Mouse (Mus musculus): ENCODE data around the gene Idh3g. TPM values are rescaled to one million over a fixed set of nuclear protein-coding genes. Genes with fewer than 3 reads are reported as not detected.

Idh3g gene
- 258 and 267 TPM in 2 replicates for polyA plus RNA-seq (2015; fragmentation: Nextera tagmentation; extraction: Ambion mirVana)

GRCm38 (mm10) chrX:73786364-73787224, at the start of gene Idh3g, which contains the start of gene Ssr4:
Gene Idh3g, minus strand, starts transcription at chrX:73786897.
Gene Ssr4, plus strand, starts transcription at chrX:73787028.
- peak; percentile 98 for ATAC-seq (replicated peaks)
- peak within 1 kb of the TSS; percentile 58 for H3K4me2 ChIP-seq
- no peaks in the 10 kb centered on the region for H3K9me3 ChIP-seq
- H3K9ac ChIP-seq: peak within 1 kb of the TSS; percentile 63
- H3K4me1 ChIP-seq: peaks cover 28% of the 10 kb centered on the region
- peak within 1 kb of the TSS; percentile 49 for H3K4me3 ChIP-seq
- peak within 1 kb of the TSS; percentile 90 for H3K27ac ChIP-seq
- H3K27me3 ChIP-seq (replicated peaks): no peaks in the 10 kb centered on the region
- H3K36me3 ChIP-seq (replicated peaks): peaks cover 6% of the 10 kb centered on the region; the same call in 1 of the 2 replicates
- 26% methylated on average over 52 of the region's 52 CpGs for WGBS

- Histone ChIP-seq H3K4me2 (no peak overlapping the region), H3K9me3 (no peaks in the 10 kb centered on the region), H3K4me1 (no peaks in the 10 kb centered on the region), H3K36me3 (replicated peaks) (no peaks in the 10 kb centered on the region), H3K4me3 (no peak overlapping the region), H3K9ac (no peak overlapping the region), H3K27me3 (replicated peaks) (no peaks in the 10 kb centered on the region), H3K27ac (no peak overlapping the region)
- WGBS: 96% methylated on average over 1 of the region's 1 CpGs
- no peak for ATAC-seq (replicated peaks)
These were observed 49.0 kb upstream of the Idh3g start for GRCm38 (mm10) chrX:73835731-73836130.

GRCm38 (mm10) chrX:73824185-73825151, 37.8 kb upstream of the Idh3g start, which contains the start of gene Pdzd4:
Gene Pdzd4, minus strand, starts transcription at chrX:73824969.
- Histone ChIP-seq H3K27ac (peak within 1 kb of the TSS; percentile 96), H3K4me2 (peak within 1 kb of the TSS; percentile 58), H3K36me3 (replicated peaks) (no peaks in the 10 kb centered on the region), H3K9me3 (no peaks in the 10 kb centered on the region), H3K4me3 (peak within 1 kb of the TSS; percentile 67), H3K27me3 (replicated peaks) (no peaks in the 10 kb centered on the region), H3K4me1 (peaks cover 16% of the 10 kb centered on the region), H3K9ac (peak within 1 kb of the TSS; percentile 84)
- peak; percentile 89 for ATAC-seq (replicated peaks)
- 21% methylated on average over 78 of the region's 84 CpGs for WGBS

GRCm38 (mm10) chrX:73823747-73824146, 37.0 kb upstream of the Idh3g start:
- peak overlapping the region; percentile 58 for H3K4me2 ChIP-seq
- WGBS: 20% methylated on average over 17 of the region's 17 CpGs
- H3K4me1 ChIP-seq: peaks cover 16% of the 10 kb centered on the region
- no peaks in the 10 kb centered on the region for H3K27me3 ChIP-seq (replicated peaks)
- H3K9me3 ChIP-seq: no peaks in the 10 kb centered on the region
- H3K4me3 ChIP-seq: peak overlapping the region; percentile 67
- H3K36me3 ChIP-seq (replicated peaks): no peaks in the 10 kb centered on the region
- ATAC-seq (replicated peaks): peak; percentile 46
- H3K9ac ChIP-seq: peak overlapping the region; percentile 84
- peak overlapping the region; percentile 96 for H3K27ac ChIP-seq

GRCm38 (mm10) chrX:73816596-73817314, 30.1 kb upstream of the Idh3g start:
- H3K4me3 ChIP-seq: no peak overlapping the region
- H3K27ac ChIP-seq: no peak overlapping the region
- no peaks in the 10 kb centered on the region for H3K36me3 ChIP-seq (replicated peaks)
- WGBS: 55% methylated on average over 3 of the region's 3 CpGs
- peaks cover 2% of the 10 kb centered on the region; the same call in 1 of the 2 replicates for H3K4me1 ChIP-seq
- no peaks in the 10 kb centered on the region for H3K9me3 ChIP-seq
- ATAC-seq (replicated peaks): no peak
- H3K27me3 ChIP-seq (replicated peaks): no peaks in the 10 kb centered on the region
- H3K9ac ChIP-seq: no peak overlapping the region
- H3K4me2 ChIP-seq: no peak overlapping the region

GRCm38 (mm10) chrX:73815072-73815471, 28.4 kb upstream of the Idh3g start:
- Histone ChIP-seq H3K36me3 (replicated peaks) (no peaks in the 10 kb centered on the region), H3K9ac (peak overlapping the region; percentile 50), H3K4me3 (peak overlapping the region; percentile 34), H3K9me3 (no peaks in the 10 kb centered on the region), H3K4me2 (peak overlapping the region; percentile 48), H3K27me3 (replicated peaks) (no peaks in the 10 kb centered on the region), H3K27ac (peak overlapping the region; percentile 84), H3K4me1 (no peaks in the 10 kb centered on the region)
- WGBS: 20% methylated on average over 14 of the region's 14 CpGs
- ATAC-seq (replicated peaks): peak; percentile 84

- H3K9ac ChIP-seq: no peak overlapping the region
- H3K36me3 ChIP-seq (replicated peaks): no peaks in the 10 kb centered on the region
- no peaks in the 10 kb centered on the region for H3K9me3 ChIP-seq
- no peaks in the 10 kb centered on the region for H3K27me3 ChIP-seq (replicated peaks)
- peak overlapping the region; percentile 45; the same call in 1 of the 2 replicates for H3K27ac ChIP-seq
- no peak overlapping the region for H3K4me2 ChIP-seq
- WGBS: 57% methylated on average over 1 of the region's 1 CpGs
- ATAC-seq (replicated peaks): peak; percentile 54; the same call in 1 of the 2 replicates
- no peak overlapping the region for H3K4me3 ChIP-seq
- peaks cover 4% of the 10 kb centered on the region for H3K4me1 ChIP-seq
These were observed 19.1 kb upstream of the Idh3g start for GRCm38 (mm10) chrX:73805814-73806213.

- ATAC-seq (replicated peaks): peak; percentile 51
- H3K4me2 ChIP-seq: no peak overlapping the region
- H3K36me3 ChIP-seq (replicated peaks): no peaks in the 10 kb centered on the region
- no peak overlapping the region for H3K27ac ChIP-seq
- H3K9ac ChIP-seq: no peak overlapping the region
- no peaks in the 10 kb centered on the region for H3K27me3 ChIP-seq (replicated peaks)
- no peaks in the 10 kb centered on the region for H3K9me3 ChIP-seq
- no peak overlapping the region for H3K4me3 ChIP-seq
- 45% methylated on average over 9 of the region's 9 CpGs for WGBS
- H3K4me1 ChIP-seq: no peaks in the 10 kb centered on the region
These were observed 11.8 kb upstream of the Idh3g start for GRCm38 (mm10) chrX:73798502-73798901.

- H3K27ac ChIP-seq: no peak overlapping the region
- no peak overlapping the region for H3K9ac ChIP-seq
- WGBS: 78% methylated on average over 2 of the region's 2 CpGs
- H3K9me3 ChIP-seq: no peaks in the 10 kb centered on the region
- no peaks in the 10 kb centered on the region for H3K36me3 ChIP-seq (replicated peaks)
- H3K4me2 ChIP-seq: no peak overlapping the region
- no peaks in the 10 kb centered on the region for H3K27me3 ChIP-seq (replicated peaks)
- ATAC-seq (replicated peaks): no peak
- H3K4me3 ChIP-seq: no peak overlapping the region
- H3K4me1 ChIP-seq: no peaks in the 10 kb centered on the region
These were observed 10.8 kb upstream of the Idh3g start for GRCm38 (mm10) chrX:73797511-73797910.

GRCm38 (mm10) chrX:73793505-73793904, 6.8 kb upstream of the Idh3g start:
- H3K4me3 ChIP-seq: no peak overlapping the region
- H3K9ac ChIP-seq: no peak overlapping the region
- H3K36me3 ChIP-seq (replicated peaks): 0 out of 2 replicates have a peak, but pooled peaks cover 3% of the 10 kb centered on the region
- WGBS: 40% methylated on average over 1 of the region's 1 CpGs
- H3K27ac ChIP-seq: no peak overlapping the region
- no peaks in the 10 kb centered on the region for H3K27me3 ChIP-seq (replicated peaks)
- peaks cover 5% of the 10 kb centered on the region for H3K4me1 ChIP-seq
- no peak for ATAC-seq (replicated peaks)
- no peak overlapping the region for H3K4me2 ChIP-seq
- no peaks in the 10 kb centered on the region for H3K9me3 ChIP-seq

- ATAC-seq (replicated peaks): no peak
- peaks cover 10% of the 10 kb centered on the region for H3K4me1 ChIP-seq
These were observed 6.3 kb upstream of the Idh3g start for GRCm38 (mm10) chrX:73793039-73793438.

More at GRCm38 (mm10) chrX:73793039-73793438, 6.3 kb upstream of the Idh3g start:
- 0 out of 2 replicates have a peak, but pooled peaks cover 3% of the 10 kb centered on the region for H3K36me3 ChIP-seq (replicated peaks)
- H3K27me3 ChIP-seq (replicated peaks): no peaks in the 10 kb centered on the region
- no peak overlapping the region for H3K4me2 ChIP-seq
- H3K27ac ChIP-seq: no peak overlapping the region
- H3K4me3 ChIP-seq: no peak overlapping the region
- H3K9me3 ChIP-seq: no peaks in the 10 kb centered on the region
- no peak overlapping the region for H3K9ac ChIP-seq

Data from midbrain, embryonic 15.5 days (tissue).